Mouse (Mus musculus): Measurements from ENCODE around the gene Commd4.

The Commd4 gene

DNA sequence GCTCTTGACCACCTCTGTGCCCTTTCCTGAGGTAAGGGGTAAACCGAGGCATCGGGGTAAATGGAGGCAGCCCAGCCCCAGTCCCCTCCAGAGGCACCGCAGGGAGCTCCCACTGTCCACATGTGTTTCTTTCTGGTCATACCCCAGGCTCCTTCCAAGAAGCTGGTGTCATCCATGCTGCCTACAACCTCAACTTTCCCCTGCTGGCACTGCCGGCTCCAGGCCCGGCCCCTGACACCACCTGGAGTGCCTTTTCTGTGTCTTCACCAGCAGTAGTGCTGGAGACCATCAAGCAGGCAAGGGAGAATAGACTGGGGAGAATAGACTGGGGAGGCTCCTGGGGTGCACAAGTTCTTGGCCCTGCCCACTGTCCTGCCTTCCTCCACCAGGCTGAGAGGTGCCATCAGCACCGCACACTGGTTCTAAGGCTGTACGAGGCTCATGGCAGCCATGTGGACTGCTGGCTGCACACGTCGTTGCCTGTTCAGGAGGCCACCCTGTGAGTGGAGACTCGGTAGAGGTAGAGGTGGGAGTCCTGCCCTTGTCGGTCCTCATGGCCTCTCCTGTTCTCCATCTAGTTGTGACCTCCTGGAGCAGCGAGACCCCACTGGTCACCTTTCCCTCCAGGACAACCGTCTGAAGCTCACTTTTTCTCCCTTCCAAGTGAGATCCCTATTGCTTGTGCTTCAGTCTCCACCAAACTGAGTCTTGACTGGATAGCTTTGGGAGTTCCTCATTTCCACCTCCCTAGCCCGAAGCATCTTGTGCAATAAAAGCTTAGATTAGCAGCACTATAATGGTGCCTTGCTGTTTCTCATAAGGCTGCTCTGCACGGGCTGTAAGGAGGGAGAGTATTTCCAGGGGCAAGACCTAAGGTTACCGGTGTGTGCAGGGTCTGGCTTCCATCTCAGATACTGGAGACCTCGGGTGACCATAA is 16.4 kb downstream of the Commd4 start:
- no peak for DNase-seq

GRCm38 (mm10) chr9:57139571-57139970 is 18.6 kb downstream of the Commd4 start:
- DNase-seq = peak; percentile 6

DNA sequence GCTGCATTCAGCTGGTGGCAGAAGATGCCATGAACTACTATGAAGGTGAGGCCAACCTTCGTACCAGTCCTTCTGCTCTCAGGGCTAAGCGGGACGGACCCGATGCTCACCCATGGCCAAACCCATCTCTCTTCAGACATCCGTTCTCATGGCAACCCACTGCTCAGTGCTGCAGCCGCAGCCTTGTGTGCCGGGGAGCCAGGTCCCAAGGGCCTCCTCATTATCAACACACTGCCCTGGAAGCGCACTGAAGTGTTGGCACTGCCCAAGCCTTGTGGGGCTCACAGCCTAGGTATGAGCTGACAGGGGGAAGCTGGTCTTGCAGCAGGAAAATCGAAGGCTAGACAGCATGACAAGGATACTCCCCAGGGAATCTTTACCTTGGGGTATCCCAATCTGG is 19.0 kb downstream of the Commd4 start:
- DNase-seq = no peak

DNA sequence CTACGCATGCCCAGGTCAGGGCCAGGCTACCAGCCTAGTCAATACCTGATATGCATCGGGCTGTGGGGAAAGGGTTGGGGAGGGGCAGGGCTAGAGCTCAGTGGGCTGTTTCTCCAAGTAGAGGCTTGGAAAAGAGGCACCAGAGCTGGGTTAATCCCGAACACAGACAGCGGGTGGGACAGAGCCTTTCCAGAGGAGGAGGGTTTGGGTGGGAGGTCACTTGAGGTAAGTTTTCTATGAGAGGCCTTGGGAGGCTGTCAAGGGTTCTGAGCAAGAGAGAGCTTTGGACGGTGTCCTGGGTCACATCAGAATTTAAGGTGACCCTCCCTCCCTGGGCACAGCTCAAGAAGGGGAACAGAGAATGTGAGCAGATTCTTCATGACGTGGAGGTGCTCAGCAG is 19.6 kb downstream of the Commd4 start:
- no peak for DNase-seq

GRCm38 (mm10) chr9:57137777-57138176 is 20.4 kb downstream of the Commd4 start:
- no peak for DNase-seq

GRCm38 (mm10) chr9:57137246-57137645 is 20.9 kb downstream of the Commd4 start:
- DNase-seq = no peak

DNA sequence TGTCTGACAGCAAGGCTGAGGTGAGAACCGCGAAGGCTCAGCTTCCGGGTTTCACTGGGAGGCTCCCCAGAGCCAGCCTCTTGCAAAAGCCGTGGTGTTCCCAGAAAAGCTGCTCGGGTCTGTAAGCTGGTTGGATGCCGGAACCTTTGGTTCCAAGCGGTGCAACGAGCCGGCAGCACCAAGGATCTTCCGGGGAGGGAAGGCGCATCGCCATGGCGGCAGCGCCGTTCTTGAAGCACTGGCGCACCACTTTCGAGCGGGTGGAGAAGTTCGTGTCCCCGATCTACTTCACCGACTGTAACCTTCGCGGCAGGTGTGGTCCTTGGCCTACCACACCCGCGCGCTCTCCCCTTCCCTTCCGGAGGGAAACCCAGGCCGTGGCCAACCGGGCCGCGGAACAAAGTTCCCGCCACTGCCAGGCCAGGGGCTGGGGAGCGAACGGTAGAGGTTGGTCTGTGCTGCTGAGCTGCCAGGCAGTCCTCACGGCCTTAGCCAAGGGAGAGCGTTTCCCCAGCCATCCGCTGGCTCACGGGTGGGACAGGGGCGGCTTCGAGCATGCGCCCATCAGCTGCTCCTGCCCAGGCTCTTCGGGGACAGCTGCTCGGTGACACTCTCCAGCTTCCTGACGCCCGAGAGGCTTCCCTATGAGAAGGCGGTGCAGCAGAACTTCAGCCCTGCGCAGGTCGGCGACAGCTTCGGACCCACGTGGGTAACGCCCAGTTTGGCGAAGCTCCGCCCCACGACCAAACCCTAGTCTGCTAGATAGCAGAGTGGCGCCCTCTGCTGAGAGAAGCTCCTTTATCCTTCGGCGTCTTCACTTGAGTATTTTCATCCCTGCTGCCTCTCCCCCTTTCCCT is 27.3 kb downstream of the Commd4 start, which contains the start of gene Man2c1:
Gene Man2c1, plus strand, starts transcription at position 114 of the 857 bp plus-strand sequence.
- DNase-seq = peak; percentile 97

- DNase-seq = no peak
Measured at GRCm38 (mm10) chr9:57129641-57130040, 28.5 kb downstream of the Commd4 start.

- no peak for DNase-seq
Measured at GRCm38 (mm10) chr9:57117261-57117755, 40.8 kb downstream of the Commd4 start.

Data from lung, postnatal 10 days (tissue).